ENCODE assay signal across 8 mouse cellular contexts in genomic region chr10:12548616-12549084, GRCm38 (mm10).
A peak's percentile ranks its signal among the peaks of the same experiment; 100 is the strongest.
DNase-seq lines count a peak whose midpoint lies in the region; ATAC-seq and TF ChIP-seq lines count a peak whose summit lies in the region.

No protein-coding gene starts in this region.

- no peaks in the 10 kb centered on the region for H3K36me3 ChIP-seq in thymus, adult 2 months (ENCODE audit: control insufficient read depth, insufficient read depth, low read length)
- no peaks in the 10 kb centered on the region for H3K36me3 ChIP-seq in forebrain, embryonic 11.5 days (ENCODE audit: control insufficient read depth, insufficient read depth, low read length)
- no peaks in the 10 kb centered on the region for H3K36me3 ChIP-seq in hindbrain, embryonic 12.5 days
- no peaks in the 10 kb centered on the region for H3K36me3 ChIP-seq in limb, embryonic 13.5 days
- no peaks in the 10 kb centered on the region for H3K36me3 ChIP-seq in midbrain, embryonic 11.5 days (ENCODE audit: control insufficient read depth, insufficient read depth, low read length)

- H3K4me2 ChIP-seq in forebrain, embryonic 11.5 days (ENCODE audit: low read depth, low read length, severe bottlenecking), result peak overlapping the region; percentile 59
- peak overlapping the region; percentile 59 for H3K4me2 ChIP-seq in hindbrain, embryonic 12.5 days (replicated peaks)
- peak overlapping the region; percentile 81 for H3K4me2 ChIP-seq in limb, embryonic 13.5 days (replicated peaks)
- peak overlapping the region; percentile 52 for H3K4me2 ChIP-seq in midbrain, embryonic 11.5 days

- H3K9me3 ChIP-seq in forebrain, embryonic 11.5 days (ENCODE audit: control insufficient read depth, low read length), result no peaks in the 10 kb centered on the region
- H3K9me3 ChIP-seq in hindbrain, embryonic 12.5 days (replicated peaks), result no peaks in the 10 kb centered on the region
- H3K9me3 ChIP-seq in limb, embryonic 13.5 days, result no peaks in the 10 kb centered on the region
- no peaks in the 10 kb centered on the region for H3K9me3 ChIP-seq in midbrain, embryonic 11.5 days (ENCODE audit: control insufficient read depth, low read length)

- ATAC-seq in forebrain, embryonic 11.5 days (replicated peaks; ENCODE audit: low FRiP score), result peak; percentile 85
- ATAC-seq in hindbrain, embryonic 12.5 days (ENCODE audit: low FRiP score), result peak; percentile 80
- peak; percentile 73 for ATAC-seq in limb, embryonic 13.5 days (ENCODE audit: low FRiP score, low read depth)
- ATAC-seq in midbrain, embryonic 11.5 days (ENCODE audit: low FRiP score), result peak; percentile 83

- H3K9ac ChIP-seq in forebrain, embryonic 11.5 days (ENCODE audit: low read length), result peak overlapping the region; percentile 30
- peak overlapping the region; percentile 25; the same call in 1 of the 2 replicates for H3K9ac ChIP-seq in hindbrain, embryonic 12.5 days
- peak overlapping the region; percentile 71 for H3K9ac ChIP-seq in limb, embryonic 13.5 days
- no peak overlapping the region for H3K9ac ChIP-seq in midbrain, embryonic 11.5 days (ENCODE audit: low read length)

- H3K4me3 ChIP-seq in thymus, adult 2 months (ENCODE audit: control insufficient read depth, insufficient read depth, low read length), result no peak overlapping the region
- peak overlapping the region; percentile 22 for H3K4me3 ChIP-seq in forebrain, embryonic 11.5 days (ENCODE audit: low read depth, low read length)
- peak overlapping the region; percentile 28 for H3K4me3 ChIP-seq in hindbrain, embryonic 12.5 days
- peak overlapping the region; percentile 46 for H3K4me3 ChIP-seq in limb, embryonic 13.5 days
- peak overlapping the region; percentile 24 for H3K4me3 ChIP-seq in midbrain, embryonic 11.5 days (ENCODE audit: low read depth, low read length)

- TF ChIP-seq CTCF in thymus, adult 2 months (IDR thresholded peaks at IDR 0.05; ENCODE audit: borderline replicate concordance, control insufficient read depth, extremely low read depth, insufficient read depth, low read length, poor library complexity), result no peak

- H3K4me1 ChIP-seq in thymus, adult 2 months (replicated peaks; ENCODE audit: control insufficient read depth, insufficient read depth, low read length), result peaks cover 6% of the 10 kb centered on the region
- H3K4me1 ChIP-seq in forebrain, embryonic 11.5 days (replicated peaks; ENCODE audit: control insufficient read depth, insufficient read depth, low read length), result peaks cover 8% of the 10 kb centered on the region
- peaks cover 35% of the 10 kb centered on the region for H3K4me1 ChIP-seq in hindbrain, embryonic 12.5 days
- peaks cover 66% of the 10 kb centered on the region for H3K4me1 ChIP-seq in limb, embryonic 13.5 days
- H3K4me1 ChIP-seq in midbrain, embryonic 11.5 days (ENCODE audit: control insufficient read depth, insufficient read depth, low read length), result peaks cover 19% of the 10 kb centered on the region

- no peaks in the 10 kb centered on the region for H3K27me3 ChIP-seq in thymus, adult 2 months (ENCODE audit: control insufficient read depth, insufficient read depth, low read length)
- H3K27me3 ChIP-seq in forebrain, embryonic 11.5 days (ENCODE audit: control insufficient read depth, insufficient read depth, low read length), result peaks cover 2% of the 10 kb centered on the region; the same call in 1 of the 2 replicates
- H3K27me3 ChIP-seq in hindbrain, embryonic 12.5 days, result no peaks in the 10 kb centered on the region
- H3K27me3 ChIP-seq in limb, embryonic 13.5 days, result no peaks in the 10 kb centered on the region
- H3K27me3 ChIP-seq in midbrain, embryonic 11.5 days (ENCODE audit: control insufficient read depth, insufficient read depth, low read length), result no peaks in the 10 kb centered on the region

- DNase-seq in thymus, adult 2 months, result peak; percentile 6
- DNase-seq in thymus, adult 18-20 months, result no peak
- peak; percentile 66 for DNase-seq in forebrain, embryonic 11.5 days (ENCODE audit: low spot score)
- DNase-seq in midbrain, embryonic 11.5 days (ENCODE audit: low spot score, missing footprints), result peak; percentile 91
- peak; percentile 10 for DNase-seq in telencephalon, adult 2 months (ENCODE audit: low read depth, low spot score)
- no peak for DNase-seq in gastrocnemius, postnatal 25 days

- no peak overlapping the region for H3K27ac ChIP-seq in thymus, adult 2 months (ENCODE audit: control insufficient read depth, insufficient read depth, low read length)
- no peak overlapping the region for H3K27ac ChIP-seq in forebrain, embryonic 11.5 days (ENCODE audit: low read depth, low read length)
- no peak overlapping the region for H3K27ac ChIP-seq in hindbrain, embryonic 12.5 days
- H3K27ac ChIP-seq in limb, embryonic 13.5 days, result peak overlapping the region; percentile 89
- no peak overlapping the region for H3K27ac ChIP-seq in midbrain, embryonic 11.5 days (ENCODE audit: low read depth, low read length)

- whole genome bisulfite sequencing in thymus, adult 2 months, result 5% methylated on average over 13 of the region's 13 CpGs
- 0% methylated on average over 13 of the region's 13 CpGs for WGBS in forebrain, embryonic 11.5 days
- under 1% methylated on average over 13 of the region's 13 CpGs for WGBS in hindbrain, embryonic 12.5 days
- WGBS in limb, embryonic 13.5 days, result 0% methylated on average over 13 of the region's 13 CpGs
- under 1% methylated on average over 13 of the region's 13 CpGs for WGBS in midbrain, embryonic 11.5 days

- TF ChIP-seq POLR2A in thymus, adult 2 months (IDR thresholded peaks at IDR 0.05; ENCODE audit: control insufficient read depth, extremely low read depth, insufficient read depth, low read length, poor library complexity), result no peak

Comparison
In these comparisons a context has a peak if more than half of its experiments do, and no peak if none do; other contexts are left out.
1. DNase-seq: peak in thymus, adult 2 months (single experiment), forebrain, embryonic 11.5 days (single experiment), midbrain, embryonic 11.5 days (single experiment) and telencephalon, adult 2 months (single experiment); none in thymus, adult 18-20 months (0 of 2) and gastrocnemius, postnatal 25 days (single experiment).
2. Peak in every context shown above with its lines, with median percentiles within 50 percentile points of each other: ATAC-seq and H3K4me2 ChIP-seq.